Mouse (Mus musculus) A20 (cell line): ENCODE data around the gene Parn.

ENCODE experiments used
- DNase-seq: peaks from one replicate; pipeline ENCODE4 v3.0.0-alpha.2; 2011; ENCODE audit warnings: low read depth, low spot score

The Parn gene

DNA sequence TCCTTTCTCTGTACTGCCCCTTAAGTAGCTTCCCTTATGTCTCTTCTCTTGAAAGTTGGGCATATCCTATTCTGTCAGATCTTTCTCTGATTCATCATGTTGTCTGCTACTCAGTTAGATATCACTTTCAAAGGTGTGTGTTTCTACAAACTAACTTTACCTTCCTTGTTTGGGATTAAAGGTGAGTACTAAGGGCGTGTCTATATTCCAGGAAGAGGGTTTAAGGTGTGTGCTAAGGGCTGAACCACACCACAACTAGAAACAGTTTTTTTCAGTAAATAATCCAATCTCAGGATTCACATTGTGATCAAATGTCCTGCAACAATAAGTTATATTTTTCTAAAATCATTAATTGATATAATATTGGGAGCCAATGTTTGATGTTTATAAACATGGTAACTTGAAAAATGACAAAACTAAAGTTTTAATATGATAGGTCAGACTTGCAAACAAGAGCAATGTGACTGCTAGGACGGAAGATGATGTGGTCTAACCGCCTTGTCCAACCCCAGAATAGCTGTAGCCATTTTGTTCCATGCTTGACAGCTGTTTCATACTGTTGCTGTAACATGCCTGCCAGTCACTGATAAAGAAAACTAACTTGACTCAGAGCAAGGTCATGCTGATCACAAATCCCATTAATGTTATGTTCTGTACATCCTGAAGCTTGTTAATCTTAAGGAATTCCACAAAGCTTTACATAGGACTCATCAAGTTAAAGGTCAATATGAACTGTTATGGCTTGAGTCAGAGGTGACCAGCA is 46.0 kb downstream of the Parn start:
- no peak for DNase-seq

DNA sequence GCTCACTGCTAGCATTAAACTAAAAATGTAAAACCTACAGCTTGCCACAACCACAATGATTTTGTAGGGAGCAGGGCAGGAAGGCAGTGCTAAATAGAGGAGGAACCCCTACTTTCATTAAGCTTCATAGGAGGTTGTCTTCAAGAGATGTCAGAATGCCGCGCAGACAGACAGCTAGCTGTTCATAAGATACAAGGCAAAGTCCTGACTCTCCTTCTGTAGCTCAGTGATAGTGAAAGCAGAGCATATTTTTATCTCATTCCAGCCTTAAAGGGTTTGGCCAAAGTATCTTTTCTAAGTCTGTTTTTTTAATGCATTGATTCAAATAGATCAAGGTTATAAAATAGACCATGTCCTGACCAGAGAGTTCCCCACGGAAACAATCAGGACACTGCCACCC is 47.8 kb downstream of the Parn start:
- no peak for DNase-seq

DNA sequence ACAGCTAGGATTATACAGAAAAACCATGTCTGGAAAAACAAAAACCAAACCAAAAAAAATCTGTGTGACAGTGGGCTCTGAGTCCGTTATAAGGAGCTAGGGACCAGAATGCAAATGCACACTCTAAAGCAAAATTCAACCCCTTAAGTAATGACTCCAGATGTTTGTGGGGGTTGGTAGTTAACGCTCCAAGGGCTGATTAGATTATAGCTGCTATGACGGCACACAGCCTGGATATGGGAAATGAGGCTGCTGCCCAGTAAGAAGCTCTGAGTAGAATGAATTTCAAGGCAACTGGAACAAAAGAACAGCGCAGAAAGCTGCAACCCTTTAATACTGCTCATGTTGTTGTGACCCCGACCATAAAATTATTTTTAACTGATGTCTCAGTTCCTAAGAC is 52.7 kb downstream of the Parn start:
- no peak for DNase-seq

DNA sequence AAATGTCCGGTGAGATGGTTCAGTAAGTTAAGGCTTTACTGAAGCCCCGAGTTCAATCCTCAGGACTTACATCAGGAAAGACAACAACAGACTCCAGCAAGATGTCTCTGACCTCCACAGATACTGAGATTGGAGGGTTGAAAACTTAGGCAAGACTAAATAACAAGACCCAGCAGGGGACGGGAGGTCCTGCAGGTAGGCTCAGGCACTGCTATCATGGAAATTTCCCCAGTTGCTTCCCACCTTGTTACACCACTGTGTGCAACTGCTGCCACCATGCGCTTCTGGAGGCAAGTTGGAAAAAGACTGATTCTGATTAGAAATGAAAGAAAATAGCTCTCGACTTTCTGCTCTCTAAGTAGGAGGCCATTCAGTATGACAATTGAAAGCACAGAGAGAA is 55.4 kb downstream of the Parn start:
- DNase-seq: no peak

DNA sequence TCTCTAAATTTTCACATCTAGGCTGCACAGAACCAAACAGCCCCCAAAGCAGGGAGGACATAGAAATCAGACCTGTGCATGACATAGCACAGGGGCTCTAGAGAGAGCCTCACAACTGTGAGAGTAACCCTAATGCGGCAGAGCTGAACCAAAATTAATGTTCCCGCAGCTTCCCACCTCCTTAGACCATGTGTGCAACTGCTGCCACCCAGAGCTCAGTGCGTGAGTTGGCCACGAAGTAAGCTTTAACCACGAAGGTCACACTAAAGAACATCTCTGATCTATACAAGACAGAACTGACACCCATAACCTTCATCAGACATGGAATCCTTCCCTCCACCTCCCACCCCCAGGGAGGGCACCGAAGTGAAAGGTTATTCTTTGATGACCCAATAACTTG is 55.9 kb downstream of the Parn start:
- no peak for DNase-seq

DNA sequence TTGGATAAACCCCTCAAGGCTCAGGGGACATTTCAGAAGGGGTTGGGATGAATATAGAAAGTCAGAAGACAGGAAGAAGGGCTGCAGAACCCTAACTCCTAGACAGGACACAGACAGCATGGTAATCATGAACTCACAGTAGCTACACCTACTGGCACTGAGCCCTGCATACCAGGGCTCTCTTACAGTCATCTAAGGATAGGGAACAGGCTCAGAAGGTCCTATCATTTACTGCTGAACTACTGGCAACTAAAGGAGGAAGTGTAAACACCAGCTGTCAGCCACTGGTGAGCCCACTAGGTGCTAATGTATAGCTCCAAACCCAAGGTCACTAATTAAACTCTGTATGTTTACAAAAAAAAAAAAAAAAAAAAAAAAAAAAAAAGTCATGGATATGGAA is 56.6 kb downstream of the Parn start:
- peak; percentile 41 for DNase-seq

DNA sequence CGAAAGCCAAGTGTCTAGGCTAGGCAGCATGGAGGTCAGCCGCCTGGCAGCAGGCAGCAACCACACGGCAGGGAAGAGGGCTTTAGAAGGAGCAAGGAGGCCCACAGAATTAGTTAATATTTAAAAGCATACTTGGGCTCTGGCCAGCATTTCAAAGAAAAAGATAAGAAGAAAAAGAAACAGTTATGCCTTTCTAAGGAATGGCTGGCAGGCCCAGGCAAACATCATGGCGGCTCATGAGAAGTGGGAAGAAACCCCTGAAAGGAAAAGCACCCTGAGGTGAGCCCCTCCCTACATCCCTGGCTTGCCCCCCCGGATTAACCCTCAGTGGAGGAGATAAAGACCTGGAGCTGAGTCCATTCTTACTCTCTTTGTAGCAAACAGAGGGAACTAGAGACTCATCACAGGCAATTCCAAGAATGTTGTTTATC is 57.0 kb downstream of the Parn start:
- no peak for DNase-seq

DNA sequence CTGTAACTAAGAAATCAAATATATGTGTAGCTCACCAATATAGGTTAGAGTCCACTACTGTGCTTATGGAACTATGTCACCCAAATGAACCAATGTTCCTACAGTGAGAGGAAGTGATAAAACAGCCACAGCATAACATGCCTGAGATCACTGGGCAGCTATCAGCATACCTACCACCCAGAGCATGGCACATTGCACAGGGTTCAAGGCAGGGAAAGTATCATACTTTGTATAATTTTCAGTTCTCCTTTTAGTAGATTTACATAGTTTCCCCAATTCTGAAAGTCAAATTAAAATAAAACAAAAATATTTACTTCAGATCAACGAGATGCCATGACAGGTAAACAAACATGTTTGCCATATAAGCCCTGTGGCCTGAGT is 59.3 kb downstream of the Parn start:
- peak; percentile 70 for DNase-seq

DNA sequence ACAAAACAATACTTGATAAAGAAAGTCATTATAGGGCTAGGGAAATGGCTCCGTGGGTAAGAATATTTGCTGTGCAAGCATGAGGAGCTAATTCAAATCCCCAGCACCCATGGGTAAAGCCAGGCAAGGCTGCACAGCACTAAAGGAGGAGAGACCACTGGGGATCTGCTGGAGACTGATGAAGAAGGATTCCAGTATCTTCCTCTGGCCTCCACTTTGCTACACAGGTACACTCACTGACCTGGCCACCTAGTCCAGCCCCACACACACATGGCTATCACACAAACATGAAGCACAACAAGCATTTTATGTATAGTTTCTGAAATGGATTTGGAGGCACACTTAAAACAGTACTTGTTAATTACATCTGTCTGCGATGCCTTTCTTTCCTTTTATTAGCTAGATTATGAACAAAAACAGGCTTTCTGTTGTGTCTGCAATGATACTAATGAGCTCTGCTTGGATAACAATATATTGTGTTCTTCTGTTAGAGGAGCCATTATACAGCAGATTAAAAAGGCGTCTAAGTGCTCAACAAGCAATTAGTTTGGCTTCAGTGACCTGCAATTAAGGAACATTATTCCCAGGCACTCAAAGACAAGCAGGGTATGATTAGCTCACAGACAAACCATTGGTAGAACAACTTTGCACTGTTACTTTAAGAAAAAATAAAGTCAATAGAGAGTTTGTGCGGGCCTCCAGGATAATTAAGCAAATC is 59.8 kb downstream of the Parn start:
- no peak for DNase-seq

DNA sequence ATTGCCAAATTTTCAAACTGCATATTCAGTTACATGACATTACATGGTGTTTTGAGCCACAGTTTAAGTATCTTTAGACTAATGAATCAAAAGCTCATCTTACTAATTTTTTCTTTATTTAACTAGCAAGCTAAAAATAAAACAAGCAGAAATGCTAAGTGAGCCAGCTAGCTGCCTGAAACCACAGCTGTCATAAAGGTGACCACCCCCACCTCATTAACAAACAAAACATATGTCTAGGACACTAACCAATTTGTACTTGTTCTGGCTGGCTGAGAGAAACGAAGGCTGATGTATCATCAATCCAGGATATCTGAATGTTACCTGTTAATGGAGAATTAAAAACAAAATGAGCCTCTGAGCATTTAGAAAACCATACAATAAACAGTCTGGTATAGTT is 65.2 kb downstream of the Parn start:
- DNase-seq: peak; percentile 75

DNA sequence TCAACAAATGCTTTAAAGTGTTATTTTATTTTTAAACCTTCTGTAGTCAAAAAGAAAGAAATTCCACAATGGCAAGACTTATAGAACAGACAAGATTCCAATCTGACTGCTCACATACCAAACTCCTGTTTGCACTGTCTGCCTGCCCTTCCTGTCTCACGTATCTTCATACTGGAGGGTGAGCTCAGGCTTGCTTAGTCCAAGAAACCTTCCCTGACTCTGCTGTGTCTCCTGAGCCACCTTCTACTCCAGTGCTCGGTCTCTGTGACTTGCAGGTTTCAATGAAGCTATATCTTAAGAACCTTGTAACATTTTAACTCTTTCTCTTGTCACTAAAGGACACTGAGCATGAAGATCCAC is 78.9 kb downstream of the Parn start:
- DNase-seq: no peak

DNA sequence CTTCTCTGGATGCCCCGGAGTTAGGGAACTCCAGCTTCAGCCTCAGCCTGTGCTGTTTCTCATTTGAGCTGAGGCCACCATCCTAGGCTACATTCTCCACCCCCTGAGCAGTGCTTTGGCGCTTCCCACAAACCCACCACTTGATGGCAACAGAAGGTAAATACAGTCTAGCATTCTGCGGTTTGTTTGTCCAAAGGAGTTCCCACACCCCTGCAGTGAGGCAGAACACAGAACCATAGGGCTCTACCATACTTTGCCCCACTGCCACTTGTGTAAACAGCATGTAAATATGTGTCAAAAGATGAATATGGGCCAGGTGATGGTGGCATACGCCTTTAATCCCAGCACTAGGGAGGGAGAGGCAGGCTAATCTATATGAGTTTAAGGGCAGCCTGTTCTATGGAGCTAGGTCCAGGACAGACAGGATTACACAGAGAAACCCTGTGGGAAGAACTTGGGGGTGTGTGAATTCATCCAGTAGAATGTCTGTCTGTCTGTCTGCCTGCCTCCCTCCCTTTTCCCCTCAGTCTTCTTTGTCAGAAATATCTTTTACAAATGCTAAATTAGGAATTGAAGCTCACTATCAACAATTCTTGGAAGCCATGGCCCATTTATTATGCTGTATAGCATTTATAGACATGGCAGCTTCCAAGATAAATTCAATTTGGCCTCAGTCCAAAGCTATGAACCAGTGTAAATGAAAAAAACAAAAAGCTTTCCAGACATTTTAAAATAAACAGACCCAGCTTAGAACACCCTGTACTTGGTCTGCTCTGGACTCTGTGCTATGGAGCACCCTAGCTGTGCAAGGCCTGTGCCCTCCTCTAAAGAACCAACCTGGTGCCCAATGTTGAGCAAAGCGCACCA is 79.6 kb downstream of the Parn start:
- no peak for DNase-seq

DNA sequence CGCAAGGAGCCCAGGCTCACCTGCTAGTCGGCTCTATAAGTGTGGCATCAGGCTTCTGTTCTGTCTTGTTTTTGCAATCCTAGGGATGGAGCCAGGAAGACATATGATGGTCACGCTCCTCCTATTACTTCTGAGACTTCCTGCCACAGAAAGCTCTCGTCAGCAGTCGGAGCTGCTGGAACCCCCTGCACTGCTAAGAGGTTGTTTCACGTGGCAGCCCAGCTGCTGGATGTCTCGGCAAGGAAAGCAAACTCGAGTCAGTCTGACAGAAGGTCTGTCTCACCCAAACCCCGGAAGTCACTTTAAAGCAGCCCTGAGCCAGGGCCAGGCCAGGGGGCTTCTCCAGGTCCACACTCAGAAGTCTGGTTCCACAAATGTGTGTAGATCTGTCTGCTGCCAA is 82.7 kb downstream of the Parn start:
- no peak for DNase-seq

DNA sequence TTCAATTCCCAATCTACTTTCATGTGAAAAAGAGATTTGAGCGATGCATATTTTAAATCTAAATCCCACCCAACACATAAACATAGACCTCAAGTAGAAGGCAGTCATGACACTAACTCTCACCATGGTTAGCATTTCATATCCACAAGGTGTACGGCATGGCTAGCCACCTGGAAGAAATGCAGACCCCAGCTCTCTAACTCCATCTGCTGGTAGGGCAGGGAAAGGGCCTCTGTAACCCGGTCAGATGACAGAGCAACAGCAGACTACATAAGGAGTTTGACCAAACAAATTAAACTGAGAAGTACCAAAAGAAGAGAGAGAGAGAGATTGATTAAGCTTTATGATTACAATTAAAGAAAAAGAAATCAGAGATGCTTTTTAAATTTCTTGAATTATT is 87.2 kb downstream of the Parn start:
- peak; percentile 28 for DNase-seq

DNA sequence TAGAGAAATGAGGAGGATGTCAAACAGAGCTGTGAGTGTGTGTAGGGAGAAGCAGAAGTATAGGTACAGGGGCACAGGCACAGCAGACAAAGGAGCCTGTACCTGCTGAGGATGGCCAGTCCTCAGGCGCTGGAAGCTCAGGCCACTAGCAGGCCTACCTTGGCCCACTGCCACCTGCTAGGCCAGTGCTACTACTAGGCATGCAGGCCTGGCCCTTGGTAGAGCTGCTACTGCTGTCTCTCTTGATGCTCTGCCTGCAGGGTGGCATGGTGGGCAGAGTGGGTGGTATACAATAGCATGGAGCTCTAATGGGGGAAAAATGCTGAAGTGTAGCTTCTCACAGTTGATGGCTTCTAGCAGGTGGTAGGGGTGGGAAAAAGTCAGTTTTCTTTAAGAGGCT is 88.0 kb downstream of the Parn start:
- no peak for DNase-seq

DNA sequence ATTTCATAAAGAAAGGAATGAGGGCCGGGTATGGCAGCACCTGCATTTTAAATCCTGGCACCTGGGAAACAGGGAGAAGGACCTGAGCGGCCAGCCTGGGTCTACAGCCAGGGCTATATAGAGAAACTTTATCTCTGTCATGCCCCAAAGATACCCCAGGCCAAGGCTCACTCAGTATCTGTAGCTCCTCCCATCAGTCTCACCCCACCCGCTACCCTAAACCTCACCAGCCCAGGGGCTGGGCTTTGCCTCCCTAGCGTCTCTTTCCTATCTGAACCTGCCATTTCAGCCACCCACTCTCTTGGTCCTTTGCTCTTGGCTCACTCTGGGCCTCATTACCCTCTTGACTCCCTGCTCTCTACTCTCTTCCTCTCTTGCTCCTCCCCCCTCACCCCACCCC is 92.7 kb downstream of the Parn start:
- no peak for DNase-seq

DNA sequence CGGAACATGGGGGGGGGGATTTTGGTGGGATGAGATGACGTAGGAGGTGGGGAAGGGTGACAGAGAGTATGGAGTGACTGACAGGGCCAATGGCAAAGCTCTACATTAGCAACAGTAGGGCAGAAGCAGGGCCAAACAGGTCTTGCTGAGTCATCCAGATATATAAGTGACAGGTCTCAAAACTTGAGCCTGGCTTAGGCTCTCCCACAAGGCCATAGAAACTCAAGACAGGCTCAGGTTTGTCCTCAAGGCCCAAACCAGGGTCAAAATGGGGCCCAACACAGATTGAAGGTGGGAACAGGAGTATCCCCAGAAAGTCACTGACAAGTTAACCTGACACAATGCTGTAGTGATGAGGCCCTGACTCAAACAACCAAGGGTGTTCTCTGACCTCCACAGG is 99.7 kb downstream of the Parn start:
- no peak for DNase-seq

DNA sequence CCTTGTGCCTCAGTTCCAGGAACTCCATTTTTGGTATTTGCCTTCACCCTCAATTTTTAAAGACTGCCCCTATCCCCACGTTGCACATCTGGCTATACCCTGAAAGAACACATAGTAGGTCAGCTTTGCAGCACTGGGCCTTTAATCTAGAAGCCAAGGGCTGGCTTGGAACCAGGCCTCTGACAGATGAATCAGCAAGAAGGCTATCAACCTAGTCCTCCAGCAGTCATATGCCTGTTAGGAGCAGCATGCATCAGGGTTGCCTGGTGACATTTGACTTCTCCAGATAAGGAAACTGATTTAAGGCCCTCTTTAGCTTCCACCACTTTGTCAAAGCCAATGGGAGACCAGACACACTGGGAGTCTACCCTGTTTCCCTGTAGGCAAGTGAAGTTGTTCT is 100.4 kb downstream of the Parn start:
- DNase-seq: no peak

DNA sequence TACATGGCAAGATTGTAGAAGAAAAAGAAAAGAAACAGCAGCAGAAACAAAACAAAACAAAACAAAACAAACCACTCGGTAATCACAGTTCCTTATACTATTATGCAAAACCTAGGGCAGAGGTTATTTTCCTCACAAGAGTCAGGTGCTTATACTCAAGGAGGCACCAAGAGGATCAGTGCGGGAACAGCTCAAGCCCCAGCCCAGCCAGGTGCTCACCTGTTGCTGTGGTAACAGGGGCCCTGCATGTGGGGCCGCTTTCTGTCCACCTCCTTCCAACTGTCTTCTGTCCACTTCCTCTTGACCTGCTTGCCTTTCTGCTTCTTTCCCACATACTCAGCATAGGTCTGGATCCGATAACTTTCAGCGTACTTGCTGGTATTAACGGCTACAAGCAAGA is 101.6 kb downstream of the Parn start:
- DNase-seq: peak; percentile 24

DNA sequence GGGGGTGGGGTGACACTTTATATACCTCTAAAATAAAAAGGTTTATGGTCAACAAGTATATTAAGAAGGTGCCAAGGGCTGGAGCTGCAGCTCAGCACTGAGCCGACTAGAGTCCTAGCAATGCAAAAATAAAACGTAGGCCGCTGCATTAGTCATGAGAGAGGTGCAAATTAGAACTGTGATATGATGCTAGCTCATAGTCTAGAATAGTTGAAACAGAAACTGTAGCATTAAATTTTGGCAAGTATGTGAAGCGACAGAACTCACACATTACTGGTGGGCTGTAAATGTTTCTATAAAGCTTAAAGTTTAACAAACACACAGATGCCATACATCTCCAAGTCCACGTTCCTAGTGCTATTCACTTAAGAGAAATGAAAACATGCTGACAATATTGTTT is 102.7 kb downstream of the Parn start:
- DNase-seq: no peak

DNA sequence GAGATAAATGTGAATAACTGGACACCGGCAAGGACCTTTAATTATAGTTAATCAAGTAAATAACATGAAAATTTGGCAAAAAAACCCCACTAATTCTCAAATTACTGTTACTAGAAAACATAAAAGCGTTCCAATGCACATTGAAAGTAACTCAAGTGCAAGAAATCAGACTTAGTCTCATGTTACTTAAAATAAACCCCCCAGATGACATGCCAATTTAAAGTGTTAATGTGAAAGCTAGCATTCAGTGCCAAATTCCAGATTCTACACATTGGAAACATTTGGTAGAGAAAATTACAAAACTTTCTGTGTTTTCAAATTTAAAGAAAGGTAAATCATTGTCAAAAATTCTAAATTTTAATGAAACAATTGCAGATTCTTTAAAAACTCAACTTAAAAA is 110.2 kb downstream of the Parn start:
- DNase-seq: no peak

DNA sequence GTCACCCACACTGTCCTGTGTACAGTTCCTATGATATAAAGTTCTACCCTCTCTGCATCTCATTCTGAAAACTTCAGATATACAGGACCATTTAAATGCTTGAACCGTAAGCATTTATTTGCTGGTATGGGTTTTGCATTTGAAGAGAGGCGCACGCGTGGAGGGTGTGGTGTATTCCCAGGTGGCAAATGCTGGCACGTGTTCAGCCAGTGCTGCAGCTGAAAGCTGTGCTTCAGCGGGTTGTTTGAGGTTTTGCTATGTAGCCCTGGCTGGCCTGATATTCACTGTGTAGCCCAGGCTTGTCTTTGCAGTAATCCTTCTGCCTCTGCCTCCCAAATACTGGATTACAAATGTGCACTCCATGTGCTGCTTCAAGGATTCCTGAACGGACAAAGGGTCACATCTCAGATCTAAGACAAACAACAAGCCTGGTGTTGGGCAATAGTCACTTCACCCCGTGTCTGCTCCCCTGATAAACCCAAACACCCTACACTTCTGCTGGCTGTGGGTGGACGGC is 111.0 kb downstream of the Parn start:
- DNase-seq: no peak
